ENCODE assay signal across 12 mouse cellular contexts in genomic region chr9:21953600-21953999, GRCm38 (mm10). TPM values are rescaled to one million over a fixed set of nuclear protein-coding genes. Genes with fewer than 3 reads are reported as not detected.
DNase-seq lines count a peak whose midpoint lies in the region; ATAC-seq and TF ChIP-seq lines count a peak whose summit lies in the region.
"Had no signal": no experiment of that assay in that cellular context is flagged by ENCODE, and none has a peak within 500 bp of the region (broad histone marks: within the 10 kb centered on the region; RNA-seq: fewer than 3 reads in every experiment).

No protein-coding gene starts in this region.

- WGBS in hindbrain, postnatal 0 days, result 8% methylated on average over 3 of the region's 3 CpGs
- WGBS in midbrain, embryonic 15.5 days, result 0% methylated on average over 3 of the region's 3 CpGs
- 22% methylated on average over 3 of the region's 3 CpGs for WGBS in thymus, adult 2 months

- H3K4me3 ChIP-seq in hindbrain, postnatal 0 days (ENCODE audit: low read length), result no peak overlapping the region
- no peak overlapping the region for H3K4me3 ChIP-seq in midbrain, embryonic 15.5 days
- no peak overlapping the region for H3K4me3 ChIP-seq in thymus, adult 2 months (ENCODE audit: control insufficient read depth, insufficient read depth, low read length)

- peak; percentile 44 for DNase-seq in embryo, embryonic 11 days
- DNase-seq in embryo, embryonic 10.5 days (ENCODE audit: low spot score), result no peak
- peak; percentile 61 for DNase-seq in R1 (ENCODE audit: low read depth, low spot score)
- DNase-seq in hindbrain, postnatal 0 days (ENCODE audit: low spot score), result peak; percentile 82
- DNase-seq in thymus, adult 2 months, result no peak
- DNase-seq in heart, adult 11 months, result no peak
- no peak for DNase-seq in cerebellum, adult 18-20 months
- DNase-seq: liver had no signal

- no peak for ATAC-seq in hindbrain, postnatal 0 days
- peak; percentile 10 for ATAC-seq in midbrain, embryonic 15.5 days (replicated peaks)

- no peaks in the 10 kb centered on the region for H3K9me3 ChIP-seq in hindbrain, postnatal 0 days (ENCODE audit: low read length)
- H3K9me3 ChIP-seq in midbrain, embryonic 15.5 days, result no peaks in the 10 kb centered on the region

- no peak for TF ChIP-seq CTCF in hindbrain, postnatal 0 days (IDR thresholded peaks at IDR 0.05; ENCODE audit: low read depth)
- no peak for TF ChIP-seq CTCF in thymus, adult 2 months (IDR thresholded peaks at IDR 0.05; ENCODE audit: borderline replicate concordance, control insufficient read depth, extremely low read depth, insufficient read depth, low read length, poor library complexity)

- no peak overlapping the region for H3K9ac ChIP-seq in hindbrain, postnatal 0 days (replicated peaks; ENCODE audit: low read length)
- no peak overlapping the region for H3K9ac ChIP-seq in midbrain, embryonic 15.5 days

- H3K27me3 ChIP-seq in hindbrain, postnatal 0 days (ENCODE audit: insufficient read depth, low read length), result no peaks in the 10 kb centered on the region
- no peaks in the 10 kb centered on the region for H3K27me3 ChIP-seq in midbrain, embryonic 15.5 days (replicated peaks)
- no peaks in the 10 kb centered on the region for H3K27me3 ChIP-seq in thymus, adult 2 months (ENCODE audit: control insufficient read depth, insufficient read depth, low read length)

- H3K36me3 ChIP-seq in hindbrain, postnatal 0 days (ENCODE audit: insufficient read depth, low read length), result no peaks in the 10 kb centered on the region
- H3K36me3 ChIP-seq in midbrain, embryonic 15.5 days (replicated peaks), result no peaks in the 10 kb centered on the region
- H3K36me3 ChIP-seq in thymus, adult 2 months (ENCODE audit: control insufficient read depth, insufficient read depth, low read length), result no peaks in the 10 kb centered on the region

- peak overlapping the region; percentile 3; the same call in 1 of the 2 replicates for H3K27ac ChIP-seq in hindbrain, postnatal 0 days
- peak overlapping the region; percentile 76 for H3K27ac ChIP-seq in midbrain, embryonic 15.5 days
- no peak overlapping the region for H3K27ac ChIP-seq in thymus, adult 2 months (ENCODE audit: control insufficient read depth, insufficient read depth, low read length)
- H3K27ac ChIP-seq: macrophage had no signal

- no peak for TF ChIP-seq POLR2A in thymus, adult 2 months (IDR thresholded peaks at IDR 0.05; ENCODE audit: control insufficient read depth, extremely low read depth, insufficient read depth, low read length, poor library complexity)

- H3K4me2 ChIP-seq in hindbrain, postnatal 0 days (ENCODE audit: low read depth, low read length), result no peak overlapping the region
- H3K4me2 ChIP-seq in midbrain, embryonic 15.5 days, result peak overlapping the region; percentile 24
- H3K4me2 ChIP-seq: heart, embryonic 11.5 days had no signal

- H3K4me1 ChIP-seq in hindbrain, postnatal 0 days (ENCODE audit: insufficient read depth, low read length), result peaks cover 8% of the 10 kb centered on the region; the same call in 1 of the 2 replicates
- H3K4me1 ChIP-seq in midbrain, embryonic 15.5 days, result peaks cover 35% of the 10 kb centered on the region
- H3K4me1 ChIP-seq in thymus, adult 2 months (replicated peaks; ENCODE audit: control insufficient read depth, insufficient read depth, low read length), result 0 out of 2 replicates have a peak, but pooled peaks cover 3% of the 10 kb centered on the region

RNA-seq across cellular contexts. Expression of gene Swsap1, which starts 2.0 kb away (rescaled TPM):
- total RNA-seq in hindbrain, postnatal 0 days (2014; rRNA removed), result 27.8 and 35.8 TPM in 2 replicates
- 8.0 and 9.0 TPM in 2 replicates for polyA plus RNA-seq in hindbrain, postnatal 0 days (2015; fragmentation: Nextera tagmentation; extraction: Ambion mirVana)
- 10.5 TPM in 2 replicates for polyA plus RNA-seq in midbrain, embryonic 15.5 days (2015; fragmentation: Nextera tagmentation; extraction: Ambion mirVana)
- 6.7 and 7.6 TPM in 2 replicates for polyA plus RNA-seq in thymus, adult 2 months (2012; rRNA removed)

RNA-seq across cellular contexts. Expression of gene Epor, which starts 9.7 kb away (rescaled TPM):
- total RNA-seq in hindbrain, postnatal 0 days (2014; rRNA removed), result 0.89 and 1.7 TPM in 2 replicates
- 2.3 TPM in 2 replicates for polyA plus RNA-seq in hindbrain, postnatal 0 days (2015; fragmentation: Nextera tagmentation; extraction: Ambion mirVana)
- 1.6 and 1.9 TPM in 2 replicates for polyA plus RNA-seq in midbrain, embryonic 15.5 days (2015; fragmentation: Nextera tagmentation; extraction: Ambion mirVana)
- 3.8 and 4.9 TPM in 2 replicates for polyA plus RNA-seq in thymus, adult 2 months (2012; rRNA removed)
- total RNA-seq: neutrophil, adult 5-6 weeks had no signal

RNA-seq across cellular contexts. Expression of gene Plppr2, which starts 16.8 kb away (rescaled TPM):
- total RNA-seq in hindbrain, postnatal 0 days (2014; rRNA removed), result 147 and 151 TPM in 2 replicates
- 85.6 and 95.2 TPM in 2 replicates for polyA plus RNA-seq in hindbrain, postnatal 0 days (2015; fragmentation: Nextera tagmentation; extraction: Ambion mirVana)
- polyA plus RNA-seq in midbrain, embryonic 15.5 days (2015; fragmentation: Nextera tagmentation; extraction: Ambion mirVana), result 116 and 120 TPM in 2 replicates
- 3.8 and 5.5 TPM in 2 replicates for polyA plus RNA-seq in thymus, adult 2 months (2012; rRNA removed)
- total RNA-seq: neutrophil, adult 5-6 weeks had no signal

RNA-seq across cellular contexts. Expression of gene Tmem205, which starts 26.2 kb away (rescaled TPM):
- total RNA-seq in hindbrain, postnatal 0 days (2014; rRNA removed), result 34.9 and 52.0 TPM in 2 replicates
- polyA plus RNA-seq in hindbrain, postnatal 0 days (2015; fragmentation: Nextera tagmentation; extraction: Ambion mirVana), result 56.2 and 56.3 TPM in 2 replicates
- polyA plus RNA-seq in midbrain, embryonic 15.5 days (2015; fragmentation: Nextera tagmentation; extraction: Ambion mirVana), result 49.3 and 52.4 TPM in 2 replicates
- 40.0 and 47.7 TPM in 2 replicates for polyA plus RNA-seq in thymus, adult 2 months (2012; rRNA removed)

RNA-seq across cellular contexts. Expression of gene Ccdc159, which starts 26.3 kb away (rescaled TPM):
- total RNA-seq in hindbrain, postnatal 0 days (2014; rRNA removed), result 6.0 and 8.4 TPM in 2 replicates
- polyA plus RNA-seq in hindbrain, postnatal 0 days (2015; fragmentation: Nextera tagmentation; extraction: Ambion mirVana), result 3.9 and 4.0 TPM in 2 replicates
- polyA plus RNA-seq in midbrain, embryonic 15.5 days (2015; fragmentation: Nextera tagmentation; extraction: Ambion mirVana), result 13.4 and 14.1 TPM in 2 replicates
- 1.3 and 1.9 TPM in 2 replicates for polyA plus RNA-seq in thymus, adult 2 months (2012; rRNA removed)
- total RNA-seq: neutrophil, adult 5-6 weeks had no signal

Comparison
In these comparisons a context has a peak if more than half of its experiments do, and no peak if none do; other contexts are left out.
1. DNase-seq: peak in embryo, embryonic 11 days (single experiment), R1 (single experiment) and hindbrain, postnatal 0 days (single experiment); none in embryo, embryonic 10.5 days (single experiment), thymus, adult 2 months (single experiment), heart, adult 11 months (single experiment) and cerebellum, adult 18-20 months (0 of 2).
2. RNA of gene Plppr2, which starts 16.8 kb away (polyA plus RNA-seq): 116 to 120 TPM in midbrain, embryonic 15.5 days and 85.6 to 95.2 TPM in hindbrain, postnatal 0 days; 3.8 to 5.5 TPM in thymus, adult 2 months; every median in the first group is over 10 times any median in the second.